Mouse (Mus musculus): ENCODE measurements at regions not wholly inside any gene's neighbourhood (a gene's known extent, or its start where the extent isn't known, plus 50 kb on each side); places are given as distances from the start of the nearest gene placed in this dataset.

DNA sequence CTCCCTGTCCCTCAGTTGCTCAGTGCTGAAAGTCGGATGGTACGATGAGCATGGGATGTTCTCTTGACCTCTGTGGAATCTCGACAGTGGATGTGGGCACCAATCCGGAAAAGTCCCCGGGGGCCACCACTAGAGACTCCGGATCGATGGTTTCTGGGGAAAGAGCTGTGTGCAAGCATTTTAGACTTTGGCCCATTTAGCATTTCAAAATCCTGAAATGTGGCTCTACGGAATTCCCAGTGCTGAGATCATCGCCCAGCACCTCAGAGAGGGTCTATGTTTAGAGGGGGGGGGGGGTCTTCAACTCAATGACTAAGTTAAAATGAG lies 68.6 kb downstream of the Tomm20 start:
- no peak overlapping the region for H3K4me3 ChIP-seq (ENCODE audit: low read depth, low read length)
- no peak overlapping the region for H3K9ac ChIP-seq
- H3K4me2 ChIP-seq: no peak overlapping the region
- no peaks in the 10 kb centered on the region for H3K27me3 ChIP-seq (ENCODE audit: insufficient read depth, low read length)
- no peak for TF ChIP-seq CTCF (IDR thresholded peaks at IDR 0.05; ENCODE audit: low read depth)
- no peak for DNase-seq
- no peak overlapping the region for H3K27ac ChIP-seq (ENCODE audit: low read depth)
- H3K36me3 ChIP-seq (ENCODE audit: insufficient read depth): no peaks in the 10 kb centered on the region
- H3K9me3 ChIP-seq (ENCODE audit: low read depth, low read length): no peaks in the 10 kb centered on the region
- H3K4me1 ChIP-seq (ENCODE audit: insufficient read depth): no peaks in the 10 kb centered on the region; the same call in none of the 2 replicates
- no peak for ATAC-seq (ENCODE audit: insufficient read depth)
- 61% methylated on average over 9 of the region's 9 CpGs for WGBS

DNA sequence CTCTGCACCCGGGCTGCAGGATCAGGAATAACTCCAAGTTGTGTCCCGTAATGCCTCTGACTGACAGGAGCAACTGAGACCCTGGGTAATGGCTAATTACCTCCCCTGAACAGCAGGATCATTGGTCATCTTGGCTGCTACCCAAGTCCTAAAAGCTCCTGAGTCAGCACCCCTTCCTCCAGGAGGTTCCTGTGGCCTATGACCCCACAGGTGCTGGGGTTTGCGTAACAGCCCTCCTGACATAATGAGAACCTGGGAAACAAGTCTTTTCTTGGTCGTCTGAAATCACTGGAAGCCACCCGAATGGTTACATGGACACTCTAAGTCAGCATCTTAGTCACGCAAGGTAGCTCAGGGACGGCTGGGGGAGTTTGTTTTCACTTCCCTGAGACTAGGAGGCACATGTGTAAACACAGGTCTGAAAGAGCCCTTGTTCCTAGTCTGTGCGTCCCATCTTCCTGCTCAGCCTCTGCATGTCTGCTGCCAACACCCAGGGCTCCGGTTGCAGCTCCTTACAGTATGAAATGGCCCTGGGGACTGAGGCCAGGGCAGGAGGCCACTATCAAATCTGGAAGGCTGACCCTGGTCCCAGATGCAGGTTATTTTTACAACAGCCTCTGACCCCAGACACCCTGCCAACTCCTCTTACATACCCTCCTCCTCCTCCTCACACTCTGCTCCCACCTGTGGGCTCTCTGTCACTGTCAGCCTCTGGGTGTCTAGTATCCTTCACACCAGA lies 69.2 kb downstream of the Tomm20 start:
- H3K36me3 ChIP-seq (ENCODE audit: insufficient read depth): no peaks in the 10 kb centered on the region
- H3K4me1 ChIP-seq (ENCODE audit: insufficient read depth): no peaks in the 10 kb centered on the region; the same call in none of the 2 replicates
- H3K9ac ChIP-seq: no peak overlapping the region
- no peaks in the 10 kb centered on the region for H3K9me3 ChIP-seq (ENCODE audit: low read depth, low read length)
- H3K27ac ChIP-seq (ENCODE audit: low read depth): no peak overlapping the region
- no peak overlapping the region for H3K4me3 ChIP-seq (ENCODE audit: low read depth, low read length)
- ATAC-seq (ENCODE audit: insufficient read depth) (0 out of 2 replicates have a peak, but pooled peaks have one; percentile 49), DNase-seq (no peak)
- TF ChIP-seq CTCF (IDR thresholded peaks at IDR 0.05; ENCODE audit: low read depth): no peak
- no peak overlapping the region for H3K4me2 ChIP-seq
- WGBS: 30% methylated on average over 9 of the region's 9 CpGs
- no peaks in the 10 kb centered on the region for H3K27me3 ChIP-seq (ENCODE audit: insufficient read depth, low read length)

DNA sequence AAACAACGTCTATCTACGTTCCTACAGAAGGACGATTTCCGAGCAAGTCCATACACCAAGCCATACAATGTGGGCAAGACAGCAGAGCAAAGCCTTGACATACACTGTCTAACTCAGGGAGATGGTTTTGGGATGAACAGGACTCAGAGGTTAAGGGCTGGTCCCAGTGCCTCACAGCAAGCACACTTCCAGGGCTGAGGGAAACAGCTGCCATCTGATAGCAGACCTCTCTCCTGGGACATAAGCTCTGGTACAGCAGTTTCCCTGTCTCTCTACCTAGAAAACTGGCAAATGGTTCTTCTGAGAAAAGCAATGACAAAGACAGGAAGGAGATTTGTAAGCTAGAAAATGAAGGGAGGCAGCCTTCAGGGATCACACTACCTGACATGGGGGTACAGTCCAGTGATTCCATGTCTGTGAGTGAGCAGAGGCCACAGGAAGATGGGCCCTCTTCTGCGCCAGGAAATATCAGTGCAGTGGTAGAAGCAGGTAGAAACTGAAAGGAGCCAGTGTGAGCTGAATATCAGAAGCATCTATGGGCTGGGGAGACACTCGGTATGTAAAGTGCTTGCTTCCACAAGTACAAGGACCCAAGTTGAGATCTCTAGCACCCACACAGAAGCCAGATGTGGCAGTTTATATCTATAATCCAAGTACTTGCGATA lies 70.0 kb downstream of the Tomm20 start:
- H3K27me3 ChIP-seq (ENCODE audit: insufficient read depth, low read length): no peaks in the 10 kb centered on the region
- no peak overlapping the region for H3K4me3 ChIP-seq (ENCODE audit: low read depth, low read length)
- ATAC-seq (ENCODE audit: insufficient read depth) (no peak), DNase-seq (no peak)
- no peak overlapping the region for H3K9ac ChIP-seq
- H3K27ac ChIP-seq (ENCODE audit: low read depth): no peak overlapping the region
- 66% methylated on average over 7 of the region's 7 CpGs for WGBS
- no peak overlapping the region for H3K4me2 ChIP-seq
- no peaks in the 10 kb centered on the region for H3K9me3 ChIP-seq (ENCODE audit: low read depth, low read length)
- TF ChIP-seq CTCF (IDR thresholded peaks at IDR 0.05; ENCODE audit: low read depth): no peak
- H3K4me1 ChIP-seq (ENCODE audit: insufficient read depth): no peaks in the 10 kb centered on the region; the same call in none of the 2 replicates
- H3K36me3 ChIP-seq (ENCODE audit: insufficient read depth): no peaks in the 10 kb centered on the region

DNA sequence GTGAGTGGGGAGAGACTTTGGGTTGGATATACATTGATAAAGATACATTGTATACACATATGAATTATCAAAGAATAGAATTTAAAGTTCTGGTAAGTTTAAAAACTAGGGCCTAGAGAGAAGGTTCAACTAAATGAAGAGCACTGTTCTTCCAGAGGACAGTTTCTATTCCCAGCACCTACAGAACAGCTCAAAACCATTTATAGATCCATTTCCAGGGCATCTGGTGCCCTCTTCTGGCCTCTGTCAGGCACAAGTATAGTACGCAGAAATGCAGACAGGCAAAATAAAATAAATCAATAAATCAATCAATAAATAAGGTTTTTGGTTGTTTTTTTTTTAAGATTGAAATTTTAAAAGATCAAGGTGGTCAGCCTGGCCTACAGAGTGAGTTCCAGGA lies 70.8 kb downstream of the Tomm20 start:
- WGBS: 97% methylated on average over 1 of the region's 1 CpGs
- ATAC-seq (ENCODE audit: insufficient read depth): no peak

DNA sequence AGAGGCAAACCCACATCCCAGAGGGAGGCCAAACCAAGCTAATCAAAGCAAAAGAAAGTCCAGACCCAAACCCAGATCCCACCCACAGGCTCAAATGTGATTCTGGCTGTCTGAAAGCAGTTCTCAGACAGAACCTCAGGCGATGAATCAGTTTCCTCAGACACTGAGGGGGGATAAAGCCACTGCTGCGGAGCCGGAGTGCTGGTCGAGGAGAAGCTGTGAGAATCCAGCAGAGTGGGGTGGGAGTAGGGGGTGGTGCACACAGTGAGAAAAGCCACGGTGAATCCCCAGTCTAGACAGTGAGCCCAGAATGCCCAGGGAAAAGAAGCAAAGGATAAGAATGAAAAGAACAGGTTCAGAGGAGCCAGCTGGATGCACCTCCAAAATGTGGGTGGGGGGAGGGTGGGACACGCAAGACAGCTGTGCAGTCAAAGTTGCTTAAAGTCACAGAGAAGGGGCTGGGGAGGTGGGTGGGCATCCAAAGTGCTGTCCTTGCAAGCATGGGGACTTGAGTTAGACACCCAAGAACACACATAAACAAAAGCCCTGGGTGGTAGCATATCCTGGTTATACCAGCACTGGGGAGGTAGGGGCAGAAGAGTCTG lies 71.4 kb downstream of the Tomm20 start:
- H3K4me2 ChIP-seq: no peak overlapping the region
- H3K36me3 ChIP-seq (ENCODE audit: insufficient read depth): no peaks in the 10 kb centered on the region
- DNase-seq (no peak), ATAC-seq (ENCODE audit: insufficient read depth) (no peak)
- no peaks in the 10 kb centered on the region for H3K9me3 ChIP-seq (ENCODE audit: low read depth, low read length)
- no peak overlapping the region for H3K27ac ChIP-seq (ENCODE audit: low read depth)
- WGBS: 65% methylated on average over 6 of the region's 6 CpGs
- no peak for TF ChIP-seq CTCF (IDR thresholded peaks at IDR 0.05; ENCODE audit: low read depth)
- H3K4me3 ChIP-seq (ENCODE audit: low read depth, low read length): no peak overlapping the region
- H3K27me3 ChIP-seq (ENCODE audit: insufficient read depth, low read length): no peaks in the 10 kb centered on the region
- H3K9ac ChIP-seq: no peak overlapping the region
- no peaks in the 10 kb centered on the region; the same call in none of the 2 replicates for H3K4me1 ChIP-seq (ENCODE audit: insufficient read depth)

More for the DNA sequence above, 70.8 kb downstream of the Tomm20 start:
- Histone ChIP-seq H3K27ac (ENCODE audit: low read depth) (no peak overlapping the region), H3K4me1 (ENCODE audit: insufficient read depth) (no peaks in the 10 kb centered on the region; the same call in none of the 2 replicates), H3K27me3 (ENCODE audit: insufficient read depth, low read length) (no peaks in the 10 kb centered on the region), H3K4me3 (ENCODE audit: low read depth, low read length) (no peak overlapping the region), H3K36me3 (ENCODE audit: insufficient read depth) (no peaks in the 10 kb centered on the region), H3K9me3 (ENCODE audit: low read depth, low read length) (no peaks in the 10 kb centered on the region), H3K9ac (no peak overlapping the region), H3K4me2 (no peak overlapping the region)
- peak; percentile 34; the same call in 1 of the 2 replicates for TF ChIP-seq CTCF (IDR thresholded peaks at IDR 0.05; ENCODE audit: low read depth)
- DNase-seq: no peak

DNA sequence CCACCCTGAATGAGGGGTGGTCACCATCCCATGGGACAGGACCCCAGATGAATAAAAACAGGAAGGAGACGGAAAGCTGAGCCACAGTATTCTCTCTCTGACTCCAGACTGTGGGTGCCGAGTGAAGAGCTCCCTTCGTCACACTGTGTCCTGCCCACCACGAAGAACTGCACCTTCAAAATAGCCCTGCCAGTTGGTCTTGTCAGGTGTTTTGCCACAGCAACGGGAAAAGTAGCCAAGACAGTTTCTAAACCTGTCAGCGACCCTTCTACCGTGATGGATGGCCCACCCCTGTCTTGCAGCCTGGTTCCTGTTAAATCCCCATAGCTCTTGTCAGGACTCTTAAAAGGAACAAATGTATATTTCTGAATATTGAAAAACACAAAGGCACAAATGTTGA lies 72.3 kb downstream of the Tomm20 start:
- DNase-seq: no peak
- no peaks in the 10 kb centered on the region for H3K9me3 ChIP-seq (ENCODE audit: low read depth, low read length)

DNA sequence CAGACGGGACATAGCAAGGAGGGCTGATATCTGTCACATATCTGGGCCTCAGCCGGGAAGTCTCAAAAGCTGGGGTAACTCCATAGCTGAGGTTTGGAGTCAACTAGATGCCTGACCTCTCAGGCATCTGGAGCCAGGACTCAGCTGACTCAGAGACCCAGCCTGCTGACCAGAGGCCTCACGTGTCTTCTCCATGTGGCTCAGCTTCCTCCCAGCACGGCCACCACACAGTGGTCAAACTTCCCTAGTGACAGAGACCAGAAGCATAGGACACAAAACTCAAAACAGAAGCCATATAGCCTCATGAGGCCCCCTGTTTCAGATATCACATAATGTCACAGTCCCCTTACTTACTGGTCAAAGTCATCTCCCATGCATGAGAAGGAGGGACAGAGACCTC lies 73.1 kb downstream of the Tomm20 start:
- TF ChIP-seq CTCF (IDR thresholded peaks at IDR 0.05; ENCODE audit: low read depth): no peak
- Histone ChIP-seq H3K4me1 (ENCODE audit: insufficient read depth) (no peaks in the 10 kb centered on the region; the same call in none of the 2 replicates), H3K27ac (ENCODE audit: low read depth) (no peak overlapping the region), H3K4me3 (ENCODE audit: low read depth, low read length) (no peak overlapping the region), H3K9ac (no peak overlapping the region), H3K4me2 (no peak overlapping the region), H3K9me3 (ENCODE audit: low read depth, low read length) (no peaks in the 10 kb centered on the region), H3K27me3 (ENCODE audit: insufficient read depth, low read length) (no peaks in the 10 kb centered on the region), H3K36me3 (ENCODE audit: insufficient read depth) (no peaks in the 10 kb centered on the region)
- WGBS: 72% methylated on average over 4 of the region's 4 CpGs
- DNase-seq (no peak), ATAC-seq (ENCODE audit: insufficient read depth) (no peak)

More for the DNA sequence above, 72.3 kb downstream of the Tomm20 start:
- WGBS: 41% methylated on average over 7 of the region's 7 CpGs
- Histone ChIP-seq H3K36me3 (ENCODE audit: insufficient read depth) (no peaks in the 10 kb centered on the region), H3K9ac (no peak overlapping the region), H3K27ac (ENCODE audit: low read depth) (no peak overlapping the region), H3K4me3 (ENCODE audit: low read depth, low read length) (no peak overlapping the region), H3K4me2 (no peak overlapping the region), H3K4me1 (ENCODE audit: insufficient read depth) (no peaks in the 10 kb centered on the region; the same call in none of the 2 replicates), H3K27me3 (ENCODE audit: insufficient read depth, low read length) (no peaks in the 10 kb centered on the region)
- TF ChIP-seq CTCF (IDR thresholded peaks at IDR 0.05; ENCODE audit: low read depth): no peak
- no peak for ATAC-seq (ENCODE audit: insufficient read depth)
